Comparison of ENCODE assay signal across 8 mouse cellular contexts in genomic region chrX:169974456-169974855, GRCm38 (mm10). TPM values are rescaled to one million over a fixed set of nuclear protein-coding genes. Genes with fewer than 3 reads are reported as not detected.
DNase-seq lines count a peak whose midpoint lies in the region; ATAC-seq lines count a peak whose summit lies in the region.
"Not testable (repeated sequence)": the region's sequence is repeated elsewhere in the genome, so short reads cannot be mapped to it uniquely, and the experiment has no call there.

No protein-coding gene starts in this region.

- 57% methylated on average over 4 of the region's 4 CpGs for WGBS in kidney, embryonic 15.5 days
- WGBS in limb, embryonic 12.5 days = 58% methylated on average over 4 of the region's 4 CpGs

- H3K27me3 ChIP-seq in kidney, embryonic 15.5 days; limb, embryonic 12.5 days; splenic B cell, adult 2 months (ENCODE audit: control insufficient read depth, insufficient read depth, low read length, poor library complexity, severe bottlenecking): not testable (repeated sequence)

- H3K4me1 ChIP-seq in kidney, embryonic 15.5 days = not testable (repeated sequence)
- peaks cover 15% of the 10 kb centered on the region; the same call in 1 of the 2 replicates for H3K4me1 ChIP-seq in limb, embryonic 12.5 days (replicated peaks)

- H3K4me2 ChIP-seq in kidney, embryonic 15.5 days; limb, embryonic 12.5 days: not testable (repeated sequence)

- peak; percentile 0; the same call in 1 of the 2 replicates for ATAC-seq in kidney, embryonic 15.5 days (replicated peaks; ENCODE audit: low FRiP score)
- ATAC-seq in limb, embryonic 12.5 days (ENCODE audit: insufficient number of reproducible peaks, insufficient read depth, low FRiP score, low TSS enrichment, low read depth) = peak; percentile 16

- not testable (repeated sequence) for H3K9me3 ChIP-seq in kidney, embryonic 15.5 days (replicated peaks)
- H3K9me3 ChIP-seq in limb, embryonic 12.5 days = peaks cover 50% of the 10 kb centered on the region

- H3K27ac ChIP-seq in kidney, embryonic 15.5 days = peak overlapping the region; percentile 1; the same call in 1 of the 2 replicates
- peak overlapping the region; percentile 0; the same call in 1 of the 2 replicates for H3K27ac ChIP-seq in limb, embryonic 12.5 days

- peaks cover 58% of the 10 kb centered on the region for H3K36me3 ChIP-seq in kidney, embryonic 15.5 days
- H3K36me3 ChIP-seq in limb, embryonic 12.5 days = peaks cover 39% of the 10 kb centered on the region
- H3K36me3 ChIP-seq in splenic B cell, adult 2 months (ENCODE audit: control insufficient read depth, insufficient read depth, low read length, poor library complexity, severe bottlenecking) = not testable (repeated sequence)

- H3K4me3 ChIP-seq in kidney, embryonic 15.5 days (replicated peaks); limb, embryonic 12.5 days (replicated peaks): not testable (repeated sequence)

- not testable (repeated sequence) for H3K9ac ChIP-seq in kidney, embryonic 15.5 days; limb, embryonic 12.5 days (replicated peaks)

- DNase-seq in A20 (ENCODE audit: low read depth, low spot score) = peak; percentile 13
- peak; percentile 66 for DNase-seq in adrenal gland, postnatal 10 days
- DNase-seq in embryo, embryonic 11.5 days (ENCODE audit: low read depth, low spot score) = peak; percentile 4
- DNase-seq in heart, adult 8-10 months (ENCODE audit: low spot score) = peak; percentile 42
- DNase-seq in mesoderm, embryonic 11.5 days (ENCODE audit: low read depth, low spot score) = peak; percentile 23
- DNase-seq in splenic B cell, adult 2 months (ENCODE audit: low read depth, low spot score) = peak; percentile 45

RNA-seq across cellular contexts. Expression of gene Gm21887, which starts 35.0 kb away (rescaled TPM):
- total RNA-seq in adrenal gland, postnatal 10 days (2021) = 100 to 1,000 TPM; 102 to 237 TPM
- 10 to 100 TPM; 17.8 to 49.6 (median 29.3) TPM for total RNA-seq in heart, adult 8-10 months (2022)
- polyA plus RNA-seq in kidney, embryonic 15.5 days (2015; fragmentation: Nextera tagmentation; extraction: Ambion mirVana) = 193 and 248 TPM in 2 replicates
- 190 and 276 TPM in 2 replicates for polyA plus RNA-seq in limb, embryonic 12.5 days (2016; fragmentation: Nextera tagmentation; extraction: Ambion mirVana)

Comparison
In these comparisons a context has a peak if more than half of its experiments do, and no peak if none do; other contexts are left out.
1. DNase-seq: peak in every context shown above with its lines; median percentile 66 in adrenal gland, postnatal 10 days; 45 in splenic B cell, adult 2 months; 42 in heart, adult 8-10 months; 23 in mesoderm, embryonic 11.5 days; 13 in A20; 4 in embryo, embryonic 11.5 days.